Mouse (Mus musculus): Measurements from ENCODE around the gene Irs2.

DNA sequence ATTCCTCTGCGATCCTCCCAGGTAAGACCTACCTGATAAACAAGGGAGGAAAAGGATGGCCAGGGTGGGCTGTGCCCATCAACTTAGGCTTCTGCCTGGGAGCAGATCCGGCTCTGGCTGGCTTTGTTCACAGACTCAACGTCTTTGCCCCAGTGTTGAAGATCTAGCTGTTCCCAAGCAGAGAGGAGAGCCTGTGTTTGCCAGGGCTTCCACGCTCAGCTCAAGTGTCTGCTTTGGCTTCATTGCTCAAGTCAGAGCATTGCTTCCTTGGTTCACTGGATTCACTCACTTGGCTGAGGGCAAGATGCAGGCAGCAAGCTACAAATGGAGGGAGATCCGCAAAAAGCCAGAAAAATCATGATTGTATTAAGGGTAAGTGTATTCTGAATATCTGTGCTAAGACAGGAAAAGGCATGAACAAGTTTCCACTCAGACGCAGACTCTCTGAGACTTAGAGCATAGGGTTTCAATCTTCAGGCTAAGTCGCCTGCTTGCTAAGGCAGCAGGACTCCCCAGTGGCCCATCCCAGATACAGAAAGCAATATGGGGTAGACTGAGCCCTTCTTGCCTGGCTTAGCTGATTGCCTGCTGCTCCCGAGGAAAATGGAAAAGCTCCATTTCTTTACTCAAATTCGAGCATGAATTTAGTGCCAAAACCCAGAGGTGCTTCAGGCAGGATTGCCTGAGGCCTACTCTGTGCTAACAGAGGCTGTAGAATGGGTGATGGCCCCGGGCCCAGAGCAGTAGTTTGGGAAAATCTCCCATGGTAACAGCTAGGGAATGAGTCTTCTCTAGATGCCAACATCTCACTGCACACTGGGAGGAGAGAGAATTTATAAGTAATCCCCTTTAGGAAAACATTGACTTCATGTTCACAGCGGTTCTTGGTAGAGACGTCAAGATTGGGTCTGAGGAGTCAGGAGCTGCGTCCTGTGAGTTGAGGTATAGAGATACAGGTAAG lies 37.5 kb downstream of the Irs2 start:
- TF ChIP-seq POLR2A (IDR thresholded peaks at IDR 0.05; ENCODE audit: borderline replicate concordance, low read depth, low read length) (no peak), CTCF (IDR thresholded peaks at IDR 0.05; ENCODE audit: low read depth, low read length) (no peak)

Measured in bone marrow macrophage, adult 2 months (primary cell).